Mouse (Mus musculus) embryonic facial prominence, embryonic 11.5 days (tissue): ENCODE measurements at regions not wholly inside any gene's neighbourhood (a gene's known extent, or its start where the extent isn't known, plus 50 kb on each side); places are given as distances from the start of the nearest gene placed in this dataset.
A peak's percentile ranks its signal among the peaks of the same experiment; 100 is the strongest.

Experiments
- ATAC-seq: fragments of 200-750 bp; cut with Nextera tagmentation; replicated peaks from 2 replicates; pipeline ENCODE4 v1.8.0; 2017; ENCODE audit warnings: low read depth; ENCODE audit not compliant: insufficient number of reproducible peaks, low FRiP score, low TSS enrichment
- DNase-seq: peaks from one replicate; pipeline ENCODE4 v3.0.0-alpha.2; 2015; ENCODE audit warnings: low spot score
- H3K27ac ChIP-seq: fragments of 300-500 bp; sonication (generic); replicated peaks from 2 replicates; pipeline ENCODE4 v1.5.1; 2014; ENCODE audit warnings: mild to moderate bottlenecking, low read depth, low read length, control low read depth
- H3K27me3 ChIP-seq: fragments of 300-500 bp; sonication (generic); 2 replicates; pipeline ENCODE4 v1.6.1; 2014; ENCODE audit warnings: mild to moderate bottlenecking, low read length, moderate library complexity, mixed read lengths; ENCODE audit not compliant: control insufficient read depth, insufficient read depth
- H3K36me3 ChIP-seq: fragments of 300-500 bp; sonication (generic); replicated peaks from 2 replicates; pipeline ENCODE4 v1.6.1; 2014; ENCODE audit warnings: low read depth, mild to moderate bottlenecking, low read length, moderate library complexity, mixed read lengths; ENCODE audit not compliant: control insufficient read depth, insufficient read depth
- H3K4me1 ChIP-seq: fragments of 300-500 bp; sonication (generic); 2 replicates; pipeline ENCODE4 v1.6.1; 2014; ENCODE audit warnings: low read length, mixed read lengths; ENCODE audit not compliant: control insufficient read depth, insufficient read depth
- H3K4me2 ChIP-seq: fragments of 300-500 bp; sonication (generic); 2 replicates; pipeline ENCODE4 v1.6.1; 2014; ENCODE audit warnings: low read depth, mild to moderate bottlenecking, control low read depth, low read length, moderate library complexity
- H3K4me3 ChIP-seq: fragments of 300-500 bp; sonication (generic); 2 replicates; pipeline ENCODE4 v1.5.1; 2014; ENCODE audit warnings: low read depth, low read length, control low read depth
- H3K9ac ChIP-seq: fragments of 300-500 bp; sonication (generic); replicated peaks from 2 replicates; pipeline ENCODE4 v1.6.1; 2014; ENCODE audit warnings: mild to moderate bottlenecking, control low read depth, low read length
- H3K9me3 ChIP-seq: fragments of 300-500 bp; sonication (generic); replicated peaks from 2 replicates; pipeline ENCODE4 v1.6.1; 2016; ENCODE audit warnings: mild to moderate bottlenecking, low read length, inconsistent platforms, mixed read lengths; ENCODE audit not compliant: control insufficient read depth
- WGBS: fragments of 180-500 bp; shearing (Covaris S2); extraction: QIAGEN DNeasy Blood & Tissue Kit; methylation state at CpG from one replicate; pipeline ENCODE4 v1.1.7; 2014; 5-methylcytosine and 5-hydroxymethylcytosine counted together

GRCm38 (mm10) chr6:98635816-98636215 is 293.3 kb upstream of the Gm765 start:
- Histone ChIP-seq H3K4me3 (no peak overlapping the region), H3K4me2 (no peak overlapping the region), H3K9ac (no peak overlapping the region), H3K4me1 (no peaks in the 10 kb centered on the region), H3K9me3 (no peaks in the 10 kb centered on the region), H3K36me3 (no peaks in the 10 kb centered on the region), H3K27ac (no peak overlapping the region), H3K27me3 (no peaks in the 10 kb centered on the region)
- 90% methylated on average over 6 of the region's 6 CpGs for WGBS
- ATAC-seq (no peak), DNase-seq (no peak)

DNA sequence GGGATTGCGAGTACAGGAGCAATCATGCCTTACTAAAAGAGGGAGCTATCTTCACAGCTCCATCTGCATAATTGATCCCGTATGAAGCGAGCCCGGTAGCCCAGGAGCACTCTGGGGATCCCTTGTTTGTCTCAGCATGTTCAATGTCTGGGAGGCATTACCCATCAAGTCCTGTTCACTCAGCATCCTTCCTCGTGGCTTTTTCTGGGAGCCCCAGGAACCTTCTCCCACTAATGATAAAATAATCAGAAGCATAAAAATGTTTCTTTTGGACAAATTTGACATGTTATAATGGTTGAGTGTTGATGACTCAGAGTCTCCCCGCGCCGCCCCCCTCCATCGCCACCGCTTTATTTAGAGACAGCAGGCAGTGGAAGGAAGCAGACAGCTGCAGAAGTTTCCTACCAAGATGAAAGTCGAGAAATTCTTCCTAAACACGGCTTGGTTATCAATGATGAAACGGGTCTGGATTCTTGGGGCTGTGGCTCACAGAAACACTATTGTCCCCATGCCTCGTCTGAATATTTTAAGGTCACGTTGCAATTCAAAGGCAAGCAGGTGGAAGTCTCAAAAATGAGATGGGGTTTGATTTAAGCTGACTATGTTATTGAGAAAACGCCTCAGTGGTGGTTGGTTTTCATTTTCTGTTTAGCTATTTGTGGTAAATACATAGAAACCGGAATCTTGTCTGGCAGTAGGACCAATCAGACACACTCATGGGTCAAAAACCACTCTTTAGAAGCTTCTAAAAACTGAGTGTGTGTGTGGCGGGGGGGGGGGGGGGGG is 289.9 kb upstream of the Gm765 start:
- no peaks in the 10 kb centered on the region for H3K36me3 ChIP-seq

DNA sequence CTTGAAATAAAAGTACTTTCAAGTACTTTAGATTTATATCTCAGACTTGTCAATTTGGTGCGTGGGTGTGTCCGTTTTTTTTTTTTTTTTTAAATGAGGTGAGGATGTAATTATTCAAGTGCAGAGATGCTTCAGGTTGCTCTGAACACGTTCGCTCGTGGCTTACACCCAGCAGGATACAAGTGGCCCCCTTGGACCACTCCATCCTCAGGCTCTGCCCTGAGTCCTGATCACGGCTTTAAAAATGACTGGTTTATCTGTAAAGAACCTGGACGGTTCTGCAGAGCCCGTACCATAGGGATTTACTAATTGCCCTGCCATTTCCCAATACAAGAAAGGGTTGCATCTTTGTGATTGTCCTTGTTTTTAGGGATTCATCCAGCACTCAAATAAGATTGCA is 288.7 kb upstream of the Gm765 start:
- no peaks in the 10 kb centered on the region for H3K36me3 ChIP-seq
- H3K4me2 ChIP-seq, result no peak overlapping the region
- H3K4me3 ChIP-seq, result no peak overlapping the region
- ATAC-seq, result no peak
- H3K9me3 ChIP-seq, result no peaks in the 10 kb centered on the region
- no peak for DNase-seq
- H3K9ac ChIP-seq, result no peak overlapping the region
- H3K27me3 ChIP-seq, result no peaks in the 10 kb centered on the region
- H3K4me1 ChIP-seq, result no peaks in the 10 kb centered on the region
- no peak overlapping the region for H3K27ac ChIP-seq
- WGBS, result 64% methylated on average over 8 of the region's 8 CpGs

More for the DNA sequence above, 289.9 kb upstream of the Gm765 start:
- 24% methylated on average over 17 of the region's 18 CpGs for WGBS
- ATAC-seq (0 out of 2 replicates have a peak, but pooled peaks have one; percentile 62), DNase-seq (peak; percentile 69)
- Histone ChIP-seq H3K27me3 (no peaks in the 10 kb centered on the region), H3K4me2 (peak overlapping the region; percentile 10; the same call in 1 of the 2 replicates), H3K4me3 (no peak overlapping the region), H3K9ac (no peak overlapping the region), H3K4me1 (no peaks in the 10 kb centered on the region), H3K27ac (no peak overlapping the region), H3K9me3 (no peaks in the 10 kb centered on the region)

DNA sequence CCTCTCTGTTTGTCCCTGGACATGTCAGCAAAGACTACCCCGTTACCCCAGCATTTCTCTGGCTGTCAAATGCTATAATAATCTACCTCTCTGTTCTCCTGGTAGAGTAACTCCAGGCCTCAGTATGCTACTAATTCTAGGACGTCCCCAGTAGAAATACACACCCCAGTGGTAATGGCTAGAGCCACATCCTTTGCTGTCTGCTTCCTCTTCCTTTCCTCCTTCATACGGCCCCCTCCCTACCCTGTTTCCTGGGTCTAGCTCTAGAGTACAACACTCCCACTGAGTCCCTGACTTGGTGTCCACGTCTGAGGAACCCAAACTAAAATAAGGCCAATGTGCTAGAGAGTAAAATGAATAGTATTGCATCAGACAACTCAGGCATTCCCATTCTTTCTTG is 287.1 kb upstream of the Gm765 start:
- whole genome bisulfite sequencing, result 60% methylated on average over 4 of the region's 4 CpGs
- H3K4me2 ChIP-seq, result no peak overlapping the region

DNA sequence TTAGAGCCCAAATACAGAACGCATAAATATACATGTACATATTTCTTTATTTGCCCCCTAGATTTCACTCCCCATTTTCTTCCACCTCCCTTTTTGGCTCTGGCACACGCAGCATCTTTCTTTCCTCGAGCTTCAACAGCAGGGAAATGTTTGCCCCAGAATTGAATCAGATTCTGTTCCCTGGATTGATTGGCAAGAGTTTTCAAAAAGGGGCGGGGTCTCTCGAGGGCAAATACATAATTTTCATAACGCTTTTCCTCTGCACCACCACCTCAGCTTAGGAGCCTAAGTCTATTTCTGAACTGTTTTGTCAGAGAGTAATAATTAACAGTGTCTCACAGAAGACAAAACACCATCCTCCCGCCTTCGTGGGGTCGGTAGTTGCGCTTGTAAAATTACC is 283.9 kb upstream of the Gm765 start:
- Histone ChIP-seq H3K9me3 (no peaks in the 10 kb centered on the region), H3K9ac (no peak overlapping the region), H3K36me3 (no peaks in the 10 kb centered on the region), H3K4me3 (no peak overlapping the region), H3K27me3 (no peaks in the 10 kb centered on the region), H3K4me2 (no peak overlapping the region), H3K27ac (no peak overlapping the region), H3K4me1 (no peaks in the 10 kb centered on the region)
- ATAC-seq (no peak), DNase-seq (no peak)
- WGBS, result 85% methylated on average over 10 of the region's 10 CpGs

More for the DNA sequence above, 287.1 kb upstream of the Gm765 start:
- Histone ChIP-seq H3K9me3 (no peaks in the 10 kb centered on the region), H3K9ac (no peak overlapping the region), H3K27ac (no peak overlapping the region), H3K4me1 (no peaks in the 10 kb centered on the region), H3K27me3 (no peaks in the 10 kb centered on the region), H3K36me3 (no peaks in the 10 kb centered on the region), H3K4me3 (no peak overlapping the region)
- ATAC-seq (no peak), DNase-seq (no peak)

DNA sequence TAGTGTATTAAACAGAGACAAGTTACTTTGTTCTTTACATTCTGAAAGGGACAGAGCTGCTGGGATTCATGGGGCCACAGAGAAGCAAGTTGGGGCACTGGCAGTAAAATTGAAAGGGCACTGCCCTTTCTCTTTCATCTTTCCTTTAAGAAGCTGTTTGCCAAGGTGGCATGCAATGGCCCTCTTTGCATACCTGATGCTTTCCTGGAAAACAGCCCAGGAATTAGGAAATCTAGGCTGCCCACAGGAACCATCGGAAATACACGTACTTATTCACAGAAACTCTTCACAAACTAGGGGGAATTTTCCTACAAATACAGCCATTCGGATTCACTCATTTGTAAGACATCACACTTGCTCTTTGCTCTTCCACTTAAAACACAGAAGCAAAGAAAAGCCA is 278.3 kb upstream of the Gm765 start:
- WGBS, result 85% methylated on average over 3 of the region's 3 CpGs
- ATAC-seq (no peak), DNase-seq (no peak)
- Histone ChIP-seq H3K27ac (no peak overlapping the region), H3K27me3 (no peaks in the 10 kb centered on the region), H3K36me3 (no peaks in the 10 kb centered on the region), H3K4me3 (no peak overlapping the region), H3K4me1 (no peaks in the 10 kb centered on the region), H3K9me3 (no peaks in the 10 kb centered on the region), H3K9ac (no peak overlapping the region), H3K4me2 (no peak overlapping the region)

- Histone ChIP-seq H3K36me3 (no peaks in the 10 kb centered on the region), H3K4me2 (no peak overlapping the region)
Measured at GRCm38 (mm10) chr6:98613030-98613429, 270.5 kb upstream of the Gm765 start.

DNA sequence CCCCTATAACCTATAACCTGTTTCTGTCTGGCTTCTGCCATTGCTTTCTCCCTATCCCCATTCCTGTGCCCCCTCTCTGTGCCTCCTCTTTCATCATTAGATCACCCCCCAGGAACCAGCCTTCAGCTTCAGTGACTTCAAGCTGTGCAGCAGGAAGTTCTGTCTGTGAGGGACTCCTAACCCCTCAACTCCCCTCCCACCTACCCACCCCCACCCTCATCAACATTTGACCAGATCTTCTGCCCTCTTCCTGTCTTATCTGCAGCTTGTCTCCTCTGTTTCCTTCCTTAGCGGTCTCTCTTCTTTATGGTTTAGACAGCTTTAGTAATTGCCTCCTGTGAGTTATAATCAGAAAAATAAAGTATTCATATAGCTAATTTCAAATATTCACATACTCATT is 266.6 kb upstream of the Gm765 start:
- DNase-seq (no peak), ATAC-seq (no peak)
- Histone ChIP-seq H3K4me2 (no peak overlapping the region), H3K4me1 (no peaks in the 10 kb centered on the region), H3K9ac (no peak overlapping the region), H3K9me3 (no peaks in the 10 kb centered on the region), H3K4me3 (no peak overlapping the region), H3K27ac (no peak overlapping the region), H3K27me3 (no peaks in the 10 kb centered on the region), H3K36me3 (no peaks in the 10 kb centered on the region)
- 41% methylated on average over 1 of the region's 1 CpGs for WGBS

More at GRCm38 (mm10) chr6:98613030-98613429, 270.5 kb upstream of the Gm765 start:
- no peaks in the 10 kb centered on the region for H3K4me1 ChIP-seq
- no peaks in the 10 kb centered on the region for H3K9me3 ChIP-seq
- H3K9ac ChIP-seq, result no peak overlapping the region
- no peaks in the 10 kb centered on the region for H3K27me3 ChIP-seq
- DNase-seq (no peak), ATAC-seq (no peak)
- no peak overlapping the region for H3K27ac ChIP-seq
- WGBS, result 82% methylated on average over 10 of the region's 10 CpGs
- H3K4me3 ChIP-seq, result no peak overlapping the region
